Mouse (Mus musculus) cerebellum, adult 9-11 months (tissue): ENCODE measurements around the gene Tex2.

Experiments
- DNase-seq: peaks from one replicate; pipeline ENCODE4 v3.0.0; 2022

The Tex2 gene

GRCm38 (mm10) chr11:106481651-106482050 is 131.6 kb downstream of the Tex2 start:
- DNase-seq, result no peak

- no peak for DNase-seq
These were observed 132.7 kb downstream of the Tex2 start for GRCm38 (mm10) chr11:106480530-106480885.

GRCm38 (mm10) chr11:106479619-106480529 is 133.3 kb downstream of the Tex2 start:
- no peak for DNase-seq

GRCm38 (mm10) chr11:106478745-106479144 is 134.5 kb downstream of the Tex2 start:
- DNase-seq, result no peak

- DNase-seq, result no peak
These were observed 135.6 kb downstream of the Tex2 start for GRCm38 (mm10) chr11:106477505-106478160.

- DNase-seq, result no peak
These were observed 137.9 kb downstream of the Tex2 start for GRCm38 (mm10) chr11:106475309-106475708.

- DNase-seq, result no peak
These were observed 141.6 kb downstream of the Tex2 start for GRCm38 (mm10) chr11:106471629-106472028.

- no peak for DNase-seq
These were observed 144.7 kb downstream of the Tex2 start for GRCm38 (mm10) chr11:106468509-106468908.

- no peak for DNase-seq
These were observed 147.3 kb downstream of the Tex2 start for GRCm38 (mm10) chr11:106465932-106466331.

- no peak for DNase-seq
These were observed 147.7 kb downstream of the Tex2 start for GRCm38 (mm10) chr11:106465545-106465903.

GRCm38 (mm10) chr11:106464681-106465544 is 148.3 kb downstream of the Tex2 start:
- no peak for DNase-seq

- no peak for DNase-seq
These were observed 149.4 kb downstream of the Tex2 start for GRCm38 (mm10) chr11:106463845-106464244.

GRCm38 (mm10) chr11:106462309-106462708 is 150.9 kb downstream of the Tex2 start:
- DNase-seq, result no peak

- DNase-seq, result no peak
These were observed 151.9 kb downstream of the Tex2 start for GRCm38 (mm10) chr11:106461145-106461932.

- DNase-seq, result no peak
These were observed 152.6 kb downstream of the Tex2 start for GRCm38 (mm10) chr11:106460671-106461070.

- DNase-seq, result no peak
These were observed 154.7 kb downstream of the Tex2 start for GRCm38 (mm10) chr11:106458540-106458939.
